Mouse (Mus musculus): ENCODE data around the gene Clec4b2. TPM values are rescaled to one million over a fixed set of nuclear protein-coding genes. Genes with fewer than 3 reads are reported as not detected.
"Not testable (repeated sequence)": the region's sequence is repeated elsewhere in the genome, so short reads cannot be mapped to it uniquely, and the experiment has no call there.

The Clec4b2 gene
- not detected in 2 replicates for polyA plus RNA-seq (2015; fragmentation: Nextera tagmentation; extraction: Ambion mirVana)

- Histone ChIP-seq H3K4me3 (replicated peaks) (no peak within 1 kb of the TSS), H3K4me1 (replicated peaks) (no peaks in the 10 kb centered on the region), H3K27ac (no peak within 1 kb of the TSS), H3K36me3 (no peaks in the 10 kb centered on the region), H3K4me2 (replicated peaks) (no peak within 1 kb of the TSS), H3K27me3 (no peaks in the 10 kb centered on the region), H3K9ac (replicated peaks) (no peak within 1 kb of the TSS), H3K9me3 (no peaks in the 10 kb centered on the region)
- WGBS: 92% methylated on average over 4 of the region's 4 CpGs
- ATAC-seq: no peak
These were observed at the start of gene Clec4b2 for GRCm38 (mm10) chr6:123172593-123172992. Clec4b2 (plus strand) TSS chr6:123172893.

DNA sequence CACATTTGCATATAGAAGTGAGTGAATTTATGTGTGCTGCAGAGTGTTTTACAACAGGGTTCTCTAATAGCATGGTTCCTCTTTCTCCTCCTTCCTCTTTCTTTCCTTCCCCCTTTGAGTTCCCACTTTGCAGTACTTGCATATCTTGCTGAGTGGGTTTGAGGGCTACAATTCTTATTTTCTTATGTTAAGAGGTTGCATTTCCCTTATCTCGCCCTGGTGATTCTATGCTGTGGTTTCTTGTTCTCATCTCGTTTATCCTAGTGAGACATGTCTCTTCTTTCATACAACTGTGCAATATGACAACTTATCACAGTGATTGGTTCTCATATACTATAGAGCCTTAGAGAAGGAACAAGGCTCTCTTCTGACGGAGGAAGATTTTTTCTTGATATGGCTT, 49.5 kb upstream of the Clec4b2 start:
- no peak overlapping the region for H3K4me2 ChIP-seq (replicated peaks)
- no peak for ATAC-seq
- 71% methylated on average over 3 of the region's 3 CpGs for WGBS
- no peaks in the 10 kb centered on the region for H3K27me3 ChIP-seq
- no peak overlapping the region for H3K27ac ChIP-seq
- no peaks in the 10 kb centered on the region for H3K4me1 ChIP-seq (replicated peaks)
- H3K9me3 ChIP-seq: no peaks in the 10 kb centered on the region
- no peak overlapping the region for H3K9ac ChIP-seq (replicated peaks)
- no peaks in the 10 kb centered on the region for H3K36me3 ChIP-seq
- H3K4me3 ChIP-seq (replicated peaks): no peak overlapping the region

DNA sequence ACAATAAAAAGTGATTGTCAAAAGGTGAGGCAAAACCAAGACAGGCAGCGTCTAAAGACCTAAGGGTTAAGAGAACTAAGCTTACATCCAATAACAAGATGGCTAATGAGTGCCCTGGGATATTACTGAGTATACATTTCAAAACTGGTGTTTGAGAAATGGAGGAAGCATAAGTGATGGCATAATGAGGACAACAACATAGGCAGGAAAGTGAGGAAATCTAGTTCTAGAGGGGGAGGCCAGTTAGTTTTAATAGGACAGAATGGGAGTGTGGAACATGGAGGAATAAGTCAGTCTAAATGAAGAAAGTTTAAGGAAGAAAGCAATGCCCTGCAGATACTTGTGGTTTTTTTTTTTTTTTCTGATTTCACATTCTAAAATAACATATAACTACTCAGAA, 45.5 kb upstream of the Clec4b2 start:
- Histone ChIP-seq H3K4me2 (replicated peaks) (no peak overlapping the region), H3K4me1 (replicated peaks) (no peaks in the 10 kb centered on the region), H3K9ac (replicated peaks) (no peak overlapping the region), H3K4me3 (replicated peaks) (no peak overlapping the region), H3K36me3 (no peaks in the 10 kb centered on the region), H3K27ac (no peak overlapping the region), H3K27me3 (no peaks in the 10 kb centered on the region), H3K9me3 (no peaks in the 10 kb centered on the region)
- ATAC-seq: no peak
- WGBS: 59% methylated on average over 1 of the region's 1 CpGs

GRCm38 (mm10) chr6:123137766-123138526, 34.7 kb upstream of the Clec4b2 start:
- H3K27me3 ChIP-seq; H3K4me2 ChIP-seq (replicated peaks); H3K9me3 ChIP-seq; H3K36me3 ChIP-seq; H3K4me1 ChIP-seq (replicated peaks); H3K4me3 ChIP-seq (replicated peaks); ATAC-seq; H3K9ac ChIP-seq (replicated peaks); H3K27ac ChIP-seq: not testable (repeated sequence)
- WGBS: 75% methylated on average over 29 of the region's 29 CpGs

DNA sequence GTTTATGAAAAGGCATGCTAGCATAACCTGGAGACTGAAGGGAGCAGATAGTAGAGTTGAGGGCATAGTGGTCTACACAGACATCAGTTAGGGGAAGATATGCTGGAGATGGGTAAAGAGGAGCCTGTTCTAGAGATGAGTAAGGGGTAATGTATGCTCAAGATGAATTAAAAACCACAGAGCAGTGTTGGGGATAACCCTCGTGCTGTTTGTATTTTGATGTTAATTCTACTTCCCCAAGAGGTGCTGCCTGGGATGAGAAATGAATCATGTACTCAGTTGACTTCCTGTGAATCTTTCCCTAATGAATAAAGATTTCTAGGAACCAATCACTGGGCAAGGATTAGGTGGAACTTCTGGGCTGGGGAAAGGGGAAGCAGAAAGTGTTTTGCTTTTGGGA, 2.6 kb upstream of the Clec4b2 start:
- WGBS: 51% methylated on average over 1 of the region's 1 CpGs
- H3K4me2 ChIP-seq (replicated peaks): no peak overlapping the region

GRCm38 (mm10) chr6:123171040-123171439, 1.7 kb upstream of the Clec4b2 start:
- no peak overlapping the region for H3K4me3 ChIP-seq (replicated peaks)
- H3K4me1 ChIP-seq (replicated peaks): no peaks in the 10 kb centered on the region
- H3K27ac ChIP-seq: no peak overlapping the region
- no peaks in the 10 kb centered on the region for H3K36me3 ChIP-seq
- H3K9me3 ChIP-seq: no peaks in the 10 kb centered on the region
- no peaks in the 10 kb centered on the region for H3K27me3 ChIP-seq
- no peak overlapping the region for H3K4me2 ChIP-seq (replicated peaks)
- ATAC-seq: no peak
- no peak overlapping the region for H3K9ac ChIP-seq (replicated peaks)

More for the DNA sequence above, 2.6 kb upstream of the Clec4b2 start:
- no peaks in the 10 kb centered on the region for H3K4me1 ChIP-seq (replicated peaks)
- H3K4me3 ChIP-seq (replicated peaks): no peak overlapping the region
- no peak overlapping the region for H3K9ac ChIP-seq (replicated peaks)
- no peaks in the 10 kb centered on the region for H3K36me3 ChIP-seq
- H3K27me3 ChIP-seq: no peaks in the 10 kb centered on the region
- no peak overlapping the region for H3K27ac ChIP-seq
- no peak for ATAC-seq
- H3K9me3 ChIP-seq: no peaks in the 10 kb centered on the region

DNA sequence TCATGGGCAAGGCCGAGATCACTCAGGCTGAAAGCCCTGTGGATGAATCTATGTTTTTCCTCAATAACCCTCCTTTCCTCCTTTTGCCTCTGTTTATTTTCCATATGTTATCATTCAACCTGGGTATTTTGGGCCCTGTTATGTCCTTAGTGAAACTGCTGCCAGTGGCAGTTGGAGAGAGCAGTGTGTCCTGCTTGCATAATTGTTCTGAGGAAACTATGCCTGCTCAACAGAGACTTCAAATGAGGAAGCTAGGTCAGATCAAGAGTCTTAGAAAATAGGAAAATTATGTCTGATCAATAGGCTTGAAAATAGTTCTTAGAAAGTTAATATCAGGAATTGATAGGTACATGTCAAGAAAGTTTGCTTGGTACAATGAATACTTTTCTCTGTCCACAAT, 2.9 kb downstream of the Clec4b2 start:
- no peak overlapping the region for H3K27ac ChIP-seq
- H3K36me3 ChIP-seq: no peaks in the 10 kb centered on the region
- 74% methylated on average over 1 of the region's 1 CpGs for WGBS
- H3K9me3 ChIP-seq: no peaks in the 10 kb centered on the region
- H3K4me3 ChIP-seq (replicated peaks): no peak overlapping the region
- H3K4me1 ChIP-seq (replicated peaks): no peaks in the 10 kb centered on the region
- no peaks in the 10 kb centered on the region for H3K27me3 ChIP-seq
- no peak for ATAC-seq
- no peak overlapping the region for H3K4me2 ChIP-seq (replicated peaks)
- H3K9ac ChIP-seq (replicated peaks): no peak overlapping the region

- H3K4me3 ChIP-seq (replicated peaks); H3K36me3 ChIP-seq; H3K4me2 ChIP-seq (replicated peaks); H3K27ac ChIP-seq; H3K4me1 ChIP-seq (replicated peaks); ATAC-seq; H3K27me3 ChIP-seq; H3K9me3 ChIP-seq; H3K9ac ChIP-seq (replicated peaks): not testable (repeated sequence)
- 78% methylated on average over 2 of the region's 2 CpGs for WGBS
These were observed 12.2 kb downstream of the Clec4b2 start for GRCm38 (mm10) chr6:123184862-123185261.

DNA sequence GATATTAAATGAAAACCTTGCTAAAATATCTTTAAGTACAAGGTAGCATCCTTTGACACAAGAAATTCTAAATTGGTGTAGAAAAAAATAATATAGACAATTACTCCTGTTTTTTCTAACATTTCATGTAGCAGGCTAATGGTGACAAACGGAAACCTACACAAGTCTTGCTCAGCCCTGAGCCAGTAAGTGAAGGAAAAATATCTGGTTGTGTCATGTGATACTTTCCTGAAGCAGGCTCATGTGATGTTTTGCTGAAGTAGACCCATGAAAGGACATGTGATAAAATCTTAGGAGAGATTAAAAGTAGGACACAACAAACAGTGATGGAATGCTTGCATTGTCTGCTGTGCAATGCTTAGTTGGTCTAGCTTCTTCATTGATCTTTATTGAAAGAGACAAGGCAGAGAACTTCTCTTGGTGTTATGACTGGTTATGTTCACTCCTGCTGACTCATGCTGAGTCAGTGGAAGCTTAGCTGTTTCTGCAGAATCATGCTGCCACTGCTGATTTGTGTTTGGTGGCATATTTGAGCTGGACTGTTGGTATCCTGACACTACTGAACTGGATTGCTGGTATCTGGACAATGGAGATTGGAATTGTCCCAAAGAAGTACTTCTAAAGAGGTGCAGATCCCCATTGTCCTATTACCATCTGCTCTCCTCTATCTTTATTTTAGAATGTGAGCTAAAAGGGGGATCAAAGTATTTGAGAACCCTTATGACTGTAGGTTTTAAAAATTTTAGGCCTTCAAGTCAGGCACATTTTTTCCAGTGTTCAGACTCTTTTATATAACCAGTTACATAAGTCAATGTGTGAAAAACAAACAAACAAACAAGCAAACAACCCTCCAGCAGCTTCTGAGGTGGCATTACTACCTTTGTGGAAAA, 34.7 kb downstream of the Clec4b2 start:
- Histone ChIP-seq H3K9ac (replicated peaks) (no peak overlapping the region), H3K27ac (no peak overlapping the region)
- 85% methylated on average over 1 of the region's 1 CpGs for WGBS

DNA sequence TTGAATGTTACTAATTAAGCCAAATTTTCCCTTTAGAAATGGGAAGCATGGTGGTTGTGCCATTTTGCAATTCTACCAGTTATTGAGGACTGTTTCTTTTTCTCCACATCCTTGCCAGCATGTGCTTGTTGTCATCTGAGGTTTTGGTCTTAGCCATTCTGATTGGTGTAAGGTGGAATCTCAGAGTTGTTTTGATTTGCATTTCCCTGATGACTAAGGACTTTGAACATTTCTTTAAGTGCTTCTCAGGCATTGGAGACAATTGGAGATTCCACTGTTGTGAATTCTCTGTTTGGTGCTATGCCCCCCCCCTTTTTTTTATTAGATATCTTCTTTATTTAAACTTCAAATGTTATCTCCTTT, 35.4 kb downstream of the Clec4b2 start:
- H3K27me3 ChIP-seq; H3K9ac ChIP-seq (replicated peaks); H3K9me3 ChIP-seq; ATAC-seq; H3K27ac ChIP-seq; H3K36me3 ChIP-seq; H3K4me2 ChIP-seq (replicated peaks); H3K4me3 ChIP-seq (replicated peaks); H3K4me1 ChIP-seq (replicated peaks): not testable (repeated sequence)

More for the DNA sequence above, 34.7 kb downstream of the Clec4b2 start:
- Histone ChIP-seq H3K36me3 (no peaks in the 10 kb centered on the region), H3K4me1 (replicated peaks) (no peaks in the 10 kb centered on the region), H3K4me3 (replicated peaks) (no peak overlapping the region), H3K9me3 (no peaks in the 10 kb centered on the region), H3K27me3 (no peaks in the 10 kb centered on the region), H3K4me2 (replicated peaks) (no peak overlapping the region)
- ATAC-seq: no peak

GRCm38 (mm10) chr6:123211726-123212125, 39.0 kb downstream of the Clec4b2 start:
- Histone ChIP-seq H3K9me3 (no peaks in the 10 kb centered on the region), H3K27me3 (no peaks in the 10 kb centered on the region), H3K4me1 (replicated peaks) (no peaks in the 10 kb centered on the region), H3K4me3 (replicated peaks) (no peak overlapping the region), H3K36me3 (no peaks in the 10 kb centered on the region), H3K27ac (no peak overlapping the region), H3K4me2 (replicated peaks) (no peak overlapping the region), H3K9ac (replicated peaks) (no peak overlapping the region)
- no peak for ATAC-seq
- WGBS: 88% methylated on average over 1 of the region's 1 CpGs

DNA sequence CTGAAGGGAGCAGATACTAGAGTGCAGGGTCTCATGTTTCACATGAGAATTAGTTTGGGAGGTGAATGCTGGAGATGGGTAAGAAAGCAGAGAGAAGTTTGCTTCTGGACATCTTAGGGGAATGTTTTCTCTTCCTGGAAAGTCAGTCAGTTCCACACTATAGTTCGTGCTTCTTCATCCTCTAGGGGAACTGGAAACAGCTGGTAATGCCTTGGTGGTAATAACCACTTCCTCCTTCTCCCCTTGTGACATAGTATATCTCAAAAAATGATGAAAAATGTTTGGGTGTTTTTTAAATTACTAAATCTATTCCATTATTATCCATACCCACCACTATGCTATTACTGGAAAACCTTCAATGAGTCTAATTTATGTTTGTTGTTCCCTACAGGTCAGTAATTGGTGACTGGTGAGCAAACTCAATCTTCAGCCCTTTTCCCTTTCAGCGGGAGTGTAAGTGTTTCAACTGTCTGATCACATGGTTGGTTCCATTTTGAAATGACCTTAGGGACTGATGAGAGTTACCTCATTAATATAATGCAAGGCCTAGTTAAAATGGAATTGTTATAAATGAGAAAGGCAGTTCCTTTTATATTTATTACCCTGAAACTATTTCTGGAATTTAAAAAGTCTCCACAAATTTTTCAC, 55.0 kb downstream of the Clec4b2 start:
- no peaks in the 10 kb centered on the region for H3K9me3 ChIP-seq
- WGBS: 68% methylated on average over 2 of the region's 2 CpGs
- no peaks in the 10 kb centered on the region for H3K27me3 ChIP-seq
- H3K9ac ChIP-seq (replicated peaks): no peak overlapping the region
- H3K4me1 ChIP-seq (replicated peaks): no peaks in the 10 kb centered on the region
- no peak overlapping the region for H3K27ac ChIP-seq
- H3K36me3 ChIP-seq: no peaks in the 10 kb centered on the region
- no peak overlapping the region for H3K4me2 ChIP-seq (replicated peaks)
- H3K4me3 ChIP-seq (replicated peaks): no peak overlapping the region
- ATAC-seq: no peak

All from midbrain, embryonic 13.5 days (tissue).